Mouse (Mus musculus): Measurements from ENCODE around the gene Mum1.

GRCm38 (mm10) chr10:80288657-80289056 lies 62.4 kb downstream of the Mum1 start:
- TF ChIP-seq POLR2A (IDR thresholded peaks at IDR 0.05; ENCODE audit: borderline replicate concordance, low read depth, low read length) (no peak), CTCF (IDR thresholded peaks at IDR 0.05; ENCODE audit: low read depth, low read length) (no peak)
